Mouse (Mus musculus) hindbrain, embryonic 11.5 days (tissue): ENCODE data around the gene Camk2g. TPM values are rescaled to one million over a fixed set of nuclear protein-coding genes. Genes with fewer than 3 reads are reported as not detected.

Experiments used
- ATAC-seq: fragments of 200-750 bp; cut with Nextera tagmentation; 2 replicates; pipeline ENCODE4 v1.8.0; 2017; ENCODE audit warnings: mild to moderate bottlenecking, moderate TSS enrichment, moderate library complexity; ENCODE audit not compliant: low FRiP score
- DNase-seq: peaks from one replicate; pipeline ENCODE4 v3.0.0-alpha.2; 2015; ENCODE audit warnings: low spot score
- H3K27ac ChIP-seq: fragments of 300-500 bp; sonication (generic); 2 replicates; pipeline ENCODE4 v1.5.1; 2014; ENCODE audit warnings: mild to moderate bottlenecking, low read depth, low read length
- H3K27me3 ChIP-seq: fragments of 300-500 bp; sonication (generic); 2 replicates; pipeline ENCODE4 v1.6.1; 2014; ENCODE audit warnings: mild to moderate bottlenecking, low read length, moderate library complexity, mixed read lengths; ENCODE audit not compliant: control insufficient read depth, insufficient read depth
- H3K36me3 ChIP-seq: fragments of 300-500 bp; sonication (generic); 2 replicates; pipeline ENCODE4 v1.6.1; 2014; ENCODE audit warnings: mild to moderate bottlenecking, low read length, moderate library complexity, mixed read lengths; ENCODE audit not compliant: control insufficient read depth, insufficient read depth
- H3K4me1 ChIP-seq: fragments of 300-500 bp; sonication (generic); replicated peaks from 2 replicates; pipeline ENCODE4 v1.6.1; 2014; ENCODE audit warnings: low read length, mixed read lengths; ENCODE audit not compliant: control insufficient read depth, insufficient read depth
- H3K4me2 ChIP-seq: fragments of 300-500 bp; sonication (generic); replicated peaks from 2 replicates; pipeline ENCODE4 v1.6.1; 2014; ENCODE audit warnings: mild to moderate bottlenecking, low read depth, low read length
- H3K4me3 ChIP-seq: fragments of 300-500 bp; sonication (generic); 2 replicates; pipeline ENCODE4 v1.5.1; 2014; ENCODE audit warnings: low read depth, low read length
- H3K9ac ChIP-seq: fragments of 300-500 bp; sonication (generic); 2 replicates; pipeline ENCODE4 v1.6.1; 2014; ENCODE audit warnings: low read depth, low read length
- H3K9me3 ChIP-seq: fragments of 300-500 bp; sonication (generic); 2 replicates; pipeline ENCODE4 v1.6.1; 2016; ENCODE audit warnings: low read length; ENCODE audit not compliant: control insufficient read depth
- WGBS: fragments of 180-500 bp; shearing (Covaris S2); extraction: QIAGEN DNeasy Blood & Tissue Kit; methylation state at CpG from one replicate; pipeline ENCODE4 v1.1.7; 2014; 5-methylcytosine and 5-hydroxymethylcytosine counted together
- polyA plus RNA-seq: library from polyadenylated mRNA; unstranded; fragments of >200 nt; fragmentation: Nextera tagmentation; extraction: Ambion mirVana; gene quantifications from 2 replicates; pipeline ENCODE4 v1.2.1, GENCODE M21; 2014

Camk2g gene
- polyA plus RNA-seq, 1 experiment from 2014 or later, result 44.2 TPM

DNA sequence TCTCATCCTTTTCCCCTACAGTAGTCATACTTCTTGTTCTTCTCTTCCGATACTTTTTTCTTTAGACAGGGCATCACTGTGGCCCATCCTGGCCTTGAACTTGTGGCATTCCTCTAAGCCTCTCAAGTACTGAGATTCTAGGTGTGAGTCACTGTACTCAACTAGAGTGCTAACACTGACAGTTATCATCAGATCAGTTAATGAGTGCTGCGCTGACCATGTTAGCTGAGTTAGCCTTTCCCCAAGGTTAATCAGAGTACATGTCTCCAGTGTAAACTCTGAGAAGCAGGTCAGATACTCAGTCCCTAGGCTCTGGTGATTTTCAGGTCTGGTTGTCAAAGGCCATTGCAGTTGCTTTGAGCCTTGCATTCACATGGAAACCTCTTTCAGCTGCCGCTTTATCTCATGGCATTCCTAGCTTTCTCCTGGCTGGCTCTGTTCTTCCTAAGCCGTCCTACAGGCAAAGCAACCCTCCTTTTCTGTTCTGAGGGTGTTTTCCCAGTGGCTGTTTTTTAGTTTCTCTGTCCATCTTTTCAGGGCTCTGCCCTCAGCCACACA, 44.3 kb downstream of the Camk2g start:
- H3K9ac ChIP-seq, result no peak overlapping the region
- no peak overlapping the region for H3K4me3 ChIP-seq
- no peak overlapping the region for H3K4me2 ChIP-seq
- no peaks in the 10 kb centered on the region for H3K9me3 ChIP-seq
- H3K27me3 ChIP-seq, result no peaks in the 10 kb centered on the region
- H3K4me1 ChIP-seq, result no peaks in the 10 kb centered on the region
- DNase-seq (no peak), ATAC-seq (no peak)
- no peaks in the 10 kb centered on the region for H3K36me3 ChIP-seq
- no peak overlapping the region for H3K27ac ChIP-seq
- WGBS, result 92% methylated on average over 4 of the region's 4 CpGs

- no peak overlapping the region for H3K27ac ChIP-seq
- no peak overlapping the region for H3K4me3 ChIP-seq
- no peaks in the 10 kb centered on the region for H3K27me3 ChIP-seq
- no peaks in the 10 kb centered on the region for H3K4me1 ChIP-seq
- no peak for ATAC-seq
- no peak overlapping the region for H3K9ac ChIP-seq
- H3K4me2 ChIP-seq, result no peak overlapping the region
- H3K9me3 ChIP-seq, result no peaks in the 10 kb centered on the region
- DNase-seq, result no peak
- no peaks in the 10 kb centered on the region for H3K36me3 ChIP-seq
- 86% methylated on average over 4 of the region's 4 CpGs for WGBS
Observed at GRCm38 (mm10) chr14:20748388-20748787, 45.5 kb downstream of the Camk2g start.

GRCm38 (mm10) chr14:20746935-20747334, 47.0 kb downstream of the Camk2g start:
- no peak overlapping the region for H3K4me3 ChIP-seq
- no peak overlapping the region for H3K27ac ChIP-seq
- H3K36me3 ChIP-seq, result no peaks in the 10 kb centered on the region
- H3K4me1 ChIP-seq, result no peaks in the 10 kb centered on the region
- ATAC-seq (no peak), DNase-seq (no peak)
- H3K9me3 ChIP-seq, result no peaks in the 10 kb centered on the region
- no peak overlapping the region for H3K9ac ChIP-seq
- H3K27me3 ChIP-seq, result no peaks in the 10 kb centered on the region
- WGBS, result 87% methylated on average over 3 of the region's 3 CpGs
- no peak overlapping the region for H3K4me2 ChIP-seq

- H3K4me3 ChIP-seq, result no peak overlapping the region
- DNase-seq (no peak), ATAC-seq (no peak)
- H3K27me3 ChIP-seq, result no peaks in the 10 kb centered on the region
- H3K9ac ChIP-seq, result no peak overlapping the region
- no peaks in the 10 kb centered on the region for H3K9me3 ChIP-seq
- H3K36me3 ChIP-seq, result no peaks in the 10 kb centered on the region
- no peak overlapping the region for H3K4me2 ChIP-seq
- H3K27ac ChIP-seq, result no peak overlapping the region
- 89% methylated on average over 3 of the region's 3 CpGs for WGBS
- no peaks in the 10 kb centered on the region for H3K4me1 ChIP-seq
Observed at GRCm38 (mm10) chr14:20743614-20744013, 50.3 kb downstream of the Camk2g start.

DNA sequence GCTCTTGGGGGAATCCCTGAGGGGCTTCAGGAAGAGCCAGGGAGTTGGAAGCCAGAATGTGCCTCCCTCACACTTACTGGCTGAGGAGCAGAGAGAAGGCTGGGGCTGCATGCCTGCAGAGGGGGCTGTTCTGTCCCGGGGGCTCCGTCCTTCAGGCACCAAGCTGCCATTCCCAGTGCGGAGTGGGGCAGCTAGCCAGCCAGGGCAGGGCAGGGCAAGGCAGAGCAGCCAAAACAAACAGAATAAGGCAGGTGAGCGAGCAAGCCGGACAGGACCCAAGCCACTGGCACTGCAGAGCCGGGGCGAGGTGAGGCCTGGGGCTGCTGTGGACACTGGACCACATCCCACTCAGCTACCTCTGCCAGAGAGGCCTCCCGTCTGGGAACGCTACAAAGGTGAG, 52.6 kb downstream of the Camk2g start:
- 89% methylated on average over 9 of the region's 9 CpGs for WGBS
- Histone ChIP-seq H3K27ac (no peak overlapping the region), H3K9ac (no peak overlapping the region), H3K9me3 (no peaks in the 10 kb centered on the region), H3K27me3 (no peaks in the 10 kb centered on the region), H3K4me2 (no peak overlapping the region), H3K4me1 (no peaks in the 10 kb centered on the region), H3K4me3 (no peak overlapping the region), H3K36me3 (no peaks in the 10 kb centered on the region)
- DNase-seq (no peak), ATAC-seq (no peak)

GRCm38 (mm10) chr14:20738511-20738910, 55.4 kb downstream of the Camk2g start:
- ATAC-seq, result no peak
- DNase-seq, result no peak
- H3K9ac ChIP-seq, result no peak overlapping the region
- no peaks in the 10 kb centered on the region for H3K9me3 ChIP-seq
- H3K4me1 ChIP-seq, result 0 out of 2 replicates have a peak, but pooled peaks cover under 1% of the 10 kb centered on the region
- no peak overlapping the region for H3K4me2 ChIP-seq
- H3K4me3 ChIP-seq, result no peak overlapping the region
- no peak overlapping the region for H3K27ac ChIP-seq
- H3K36me3 ChIP-seq, result no peaks in the 10 kb centered on the region; the same call in 1 of the 2 replicates
- 85% methylated on average over 8 of the region's 8 CpGs for WGBS
- no peaks in the 10 kb centered on the region for H3K27me3 ChIP-seq

GRCm38 (mm10) chr14:20737306-20737705, 56.6 kb downstream of the Camk2g start:
- ATAC-seq, result no peak
- 0 out of 2 replicates have a peak, but pooled peaks cover 2% of the 10 kb centered on the region for H3K4me1 ChIP-seq
- 51% methylated on average over 14 of the region's 14 CpGs for WGBS

GRCm38 (mm10) chr14:20735892-20736390, 57.9 kb downstream of the Camk2g start:
- Histone ChIP-seq H3K27ac (no peak overlapping the region), H3K27me3 (no peaks in the 10 kb centered on the region), H3K4me1 (0 out of 2 replicates have a peak, but pooled peaks cover 2% of the 10 kb centered on the region), H3K4me2 (no peak overlapping the region), H3K9ac (no peak overlapping the region), H3K9me3 (no peaks in the 10 kb centered on the region), H3K36me3 (no peaks in the 10 kb centered on the region; the same call in 1 of the 2 replicates), H3K4me3 (no peak overlapping the region)
- ATAC-seq (no peak), DNase-seq (no peak)
- 94% methylated on average over 13 of the region's 13 CpGs for WGBS

More at GRCm38 (mm10) chr14:20737306-20737705, 56.6 kb downstream of the Camk2g start:
- Histone ChIP-seq H3K27me3 (no peaks in the 10 kb centered on the region), H3K27ac (no peak overlapping the region), H3K4me2 (no peak overlapping the region), H3K9ac (no peak overlapping the region), H3K9me3 (no peaks in the 10 kb centered on the region), H3K36me3 (no peaks in the 10 kb centered on the region; the same call in 1 of the 2 replicates), H3K4me3 (no peak overlapping the region)
- peak; percentile 51 for DNase-seq

GRCm38 (mm10) chr14:20735052-20735451, 58.8 kb downstream of the Camk2g start:
- no peaks in the 10 kb centered on the region; the same call in none of the 2 replicates for H3K36me3 ChIP-seq
- no peak for ATAC-seq

More at GRCm38 (mm10) chr14:20735052-20735451, 58.8 kb downstream of the Camk2g start:
- Histone ChIP-seq H3K9me3 (no peaks in the 10 kb centered on the region), H3K4me2 (no peak overlapping the region), H3K4me1 (0 out of 2 replicates have a peak, but pooled peaks cover 2% of the 10 kb centered on the region), H3K4me3 (no peak overlapping the region), H3K27me3 (no peaks in the 10 kb centered on the region), H3K27ac (no peak overlapping the region), H3K9ac (no peak overlapping the region)
- 73% methylated on average over 2 of the region's 2 CpGs for WGBS
- DNase-seq, result no peak
